Mouse (Mus musculus) hematopoietic stem cell, adult 5-6 weeks (primary cell): ENCODE results near the gene Pet2. TPM values are rescaled to one million over a fixed set of nuclear protein-coding genes. Genes with fewer than 3 reads are reported as not detected.

Experiments
- ATAC-seq, 2 experiments: fragments of 125-278 bp in 1 of 2; replicated peaks in 1 of 2; 2 replicates each; pipeline ENCODE4 v1.8.0; 2016 to 2017; ENCODE audit warnings: inconsistent platforms in 2 of 2, mild to moderate bottlenecking in 2 of 2, moderate number of reproducible peaks in 2 of 2, low read depth in 1 of 2, moderate TSS enrichment in 1 of 2; ENCODE audit not compliant: low FRiP score in 2 of 2, poor library complexity in 2 of 2, severe bottlenecking in 2 of 2, insufficient read depth in 1 of 2, low TSS enrichment in 1 of 2
- total RNA-seq: library from RNA; stranded (forward); fragments of 172-1452, 232-1000 nt; gene quantifications from 2 replicates; pipeline ENCODE4 v1.2.3, GENCODE M21; 2017

Gene Pet2
- not detected in 2 replicates for total RNA-seq

- ATAC-seq: no peak
These were observed at the start of gene Pet2 for GRCm38 (mm10) chrX:89409589-89409988. Pet2 (minus strand) TSS chrX:89409689.
